Mouse (Mus musculus): ENCODE measurements around the gene Qrich1. TPM values are rescaled to one million over a fixed set of nuclear protein-coding genes. Genes with fewer than 3 reads are reported as not detected.

Qrich1 gene
- total and polyA plus RNA-seq, 3 experiments: 55.6 to 64.2 (median 57.8) TPM

DNA sequence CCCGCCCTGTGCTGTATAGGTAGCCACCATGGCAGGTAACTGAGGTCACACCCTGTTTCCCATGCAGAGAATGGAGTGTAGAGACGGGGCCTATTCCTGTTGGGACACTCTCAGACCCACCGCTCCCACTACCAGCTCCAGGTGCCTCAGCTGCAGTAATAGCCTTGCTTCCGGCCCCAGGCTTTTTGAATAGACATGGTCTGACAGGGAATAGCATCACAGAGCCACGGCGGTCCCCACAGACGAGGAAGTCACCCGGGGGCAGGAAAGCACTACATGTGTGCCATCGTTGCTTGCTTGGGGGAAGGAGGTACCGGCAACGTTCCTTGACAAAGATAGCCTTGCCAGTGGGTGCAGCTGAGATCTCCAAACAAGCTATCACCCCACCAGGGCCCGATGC is 58.3 kb downstream of the Qrich1 start:
- Histone ChIP-seq H3K27me3 (ENCODE audit: control insufficient read depth, insufficient read depth, low read length) (no peaks in the 10 kb centered on the region), H3K79me2 (replicated peaks; ENCODE audit: control insufficient read depth, insufficient read depth, low read length) (no peaks in the 10 kb centered on the region; the same call in 1 of the 2 replicates), H3K4me3 (no peak overlapping the region), H3K4me1 (ENCODE audit: control insufficient read depth, insufficient read depth, low read length) (peaks cover 7% of the 10 kb centered on the region), H3K9ac (ENCODE audit: low read depth, low read length) (no peak overlapping the region), H3K27ac (no peak overlapping the region), H3K36me3 (ENCODE audit: control insufficient read depth, insufficient read depth, low read length) (no peaks in the 10 kb centered on the region)
- 86% methylated on average over 12 of the region's 12 CpGs for WGBS
- DNase-seq: no peak
- intact Hi-C loops (cut with DNase I): loop anchor here (5.0 kb wide), 1 partner anchor 72 kb away; the partner anchor contains the start of gene Arih2
- TF ChIP-seq EP300 (IDR thresholded peaks at IDR 0.05; ENCODE audit: insufficient read depth, low read depth, low read length): no peak
- TF ChIP-seq CTCF (IDR thresholded peaks at IDR 0.05): no peak
- no peak for TF ChIP-seq POLR2A (IDR thresholded peaks at IDR 0.05; ENCODE audit: insufficient read depth, low read depth, low read length)

DNA sequence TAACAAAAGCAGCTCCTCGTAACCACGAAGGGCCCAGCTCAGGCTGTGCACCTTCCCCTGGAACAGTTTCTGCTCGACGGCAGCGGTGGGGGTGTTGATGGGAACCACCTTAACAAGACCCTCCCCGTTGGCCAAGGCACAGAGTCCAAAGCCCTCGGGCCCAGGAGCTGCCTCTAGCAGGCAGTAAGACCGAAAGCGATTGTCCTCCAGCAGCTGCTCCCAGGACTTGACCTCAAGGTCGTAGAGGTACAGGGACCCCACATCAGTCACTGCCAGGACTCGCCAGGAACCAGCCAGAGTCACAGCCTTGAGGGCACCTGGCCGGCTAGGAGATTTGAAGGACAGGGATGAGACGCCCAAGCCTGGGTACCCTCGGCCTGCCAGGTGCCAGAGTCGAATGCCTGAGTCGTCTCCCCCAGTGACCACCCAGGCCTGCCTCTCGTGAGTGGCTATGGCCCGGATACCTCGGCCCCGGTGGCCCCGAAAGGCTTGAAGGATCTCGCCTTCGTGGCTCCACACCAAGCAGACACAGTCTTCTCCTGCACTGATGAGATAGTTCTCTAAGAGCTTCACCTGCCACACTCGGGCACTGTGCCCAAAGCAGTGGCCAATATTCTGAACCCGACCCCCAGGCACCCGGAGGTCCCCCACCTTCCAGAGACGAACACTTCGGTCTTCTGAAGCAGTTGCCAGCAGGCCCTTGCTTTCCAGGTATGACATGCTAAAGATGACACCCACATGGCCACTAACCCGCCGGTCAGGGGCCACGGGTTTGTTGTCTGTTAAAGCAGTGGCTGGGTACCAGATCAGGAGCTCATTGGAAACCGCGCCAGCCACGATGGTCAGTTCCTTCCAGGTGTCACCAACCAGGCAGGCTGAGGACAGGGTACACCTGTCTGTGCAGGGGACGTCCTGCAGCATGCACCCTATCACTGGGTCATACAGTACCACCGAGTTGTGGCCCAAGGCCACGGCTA is 59.0 kb downstream of the Qrich1 start:
- no peaks in the 10 kb centered on the region for H3K36me3 ChIP-seq (ENCODE audit: control insufficient read depth, insufficient read depth, low read length)

DNA sequence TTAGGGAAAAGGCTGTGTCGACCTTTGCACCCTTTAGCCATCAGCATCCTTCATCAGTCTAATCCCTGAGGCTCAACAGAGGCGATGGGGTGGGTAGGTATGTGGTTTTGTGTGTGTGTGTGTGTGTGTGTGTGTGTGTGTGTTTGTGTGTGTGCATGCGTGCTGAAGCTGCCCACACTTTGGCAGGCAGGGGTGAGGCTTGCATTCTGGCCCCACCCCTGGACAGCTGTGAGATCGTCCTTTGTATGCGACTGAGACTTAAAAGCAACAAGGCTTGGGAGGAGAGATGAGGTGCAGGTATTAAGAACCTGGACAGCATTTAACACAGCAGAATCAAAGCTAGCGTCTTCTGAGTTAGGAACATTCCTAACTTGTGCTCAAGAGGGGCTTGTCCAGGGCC is 60.4 kb downstream of the Qrich1 start:
- Histone ChIP-seq H3K4me3 (no peak overlapping the region), H3K36me3 (ENCODE audit: control insufficient read depth, insufficient read depth, low read length) (no peaks in the 10 kb centered on the region), H3K79me2 (replicated peaks; ENCODE audit: control insufficient read depth, insufficient read depth, low read length) (no peaks in the 10 kb centered on the region; the same call in 1 of the 2 replicates), H3K27me3 (ENCODE audit: control insufficient read depth, insufficient read depth, low read length) (no peaks in the 10 kb centered on the region), H3K9ac (ENCODE audit: low read depth, low read length) (no peak overlapping the region), H3K27ac (no peak overlapping the region), H3K4me1 (ENCODE audit: control insufficient read depth, insufficient read depth, low read length) (peaks cover 7% of the 10 kb centered on the region)
- TF ChIP-seq POLR2A (IDR thresholded peaks at IDR 0.05; ENCODE audit: insufficient read depth, low read depth, low read length) (no peak), EP300 (IDR thresholded peaks at IDR 0.05; ENCODE audit: insufficient read depth, low read depth, low read length) (no peak), CTCF (IDR thresholded peaks at IDR 0.05) (no peak)
- DNase-seq: no peak
- intact Hi-C loops (cut with DNase I): loop anchor here (5.0 kb wide), 1 partner anchor 70 kb away; the partner anchor contains the start of gene Arih2
- WGBS: 57% methylated on average over 6 of the region's 6 CpGs

More for the DNA sequence above, 59.0 kb downstream of the Qrich1 start:
- H3K9ac ChIP-seq (ENCODE audit: low read depth, low read length): no peak overlapping the region
- peaks cover 7% of the 10 kb centered on the region for H3K4me1 ChIP-seq (ENCODE audit: control insufficient read depth, insufficient read depth, low read length)
- WGBS: 86% methylated on average over 37 of the region's 37 CpGs
- no peaks in the 10 kb centered on the region; the same call in 1 of the 2 replicates for H3K79me2 ChIP-seq (replicated peaks; ENCODE audit: control insufficient read depth, insufficient read depth, low read length)
- intact Hi-C loops (cut with DNase I): loop anchor here (5.0 kb wide), 1 partner anchor 72 kb away; the partner anchor contains the start of gene Arih2
- H3K27ac ChIP-seq: no peak overlapping the region
- H3K4me3 ChIP-seq: no peak overlapping the region
- no peaks in the 10 kb centered on the region for H3K27me3 ChIP-seq (ENCODE audit: control insufficient read depth, insufficient read depth, low read length)
- DNase-seq: no peak
- TF ChIP-seq POLR2A (IDR thresholded peaks at IDR 0.05; ENCODE audit: insufficient read depth, low read depth, low read length): no peak
- TF ChIP-seq CTCF (IDR thresholded peaks at IDR 0.05): no peak
- no peak for TF ChIP-seq EP300 (IDR thresholded peaks at IDR 0.05; ENCODE audit: insufficient read depth, low read depth, low read length)

DNA sequence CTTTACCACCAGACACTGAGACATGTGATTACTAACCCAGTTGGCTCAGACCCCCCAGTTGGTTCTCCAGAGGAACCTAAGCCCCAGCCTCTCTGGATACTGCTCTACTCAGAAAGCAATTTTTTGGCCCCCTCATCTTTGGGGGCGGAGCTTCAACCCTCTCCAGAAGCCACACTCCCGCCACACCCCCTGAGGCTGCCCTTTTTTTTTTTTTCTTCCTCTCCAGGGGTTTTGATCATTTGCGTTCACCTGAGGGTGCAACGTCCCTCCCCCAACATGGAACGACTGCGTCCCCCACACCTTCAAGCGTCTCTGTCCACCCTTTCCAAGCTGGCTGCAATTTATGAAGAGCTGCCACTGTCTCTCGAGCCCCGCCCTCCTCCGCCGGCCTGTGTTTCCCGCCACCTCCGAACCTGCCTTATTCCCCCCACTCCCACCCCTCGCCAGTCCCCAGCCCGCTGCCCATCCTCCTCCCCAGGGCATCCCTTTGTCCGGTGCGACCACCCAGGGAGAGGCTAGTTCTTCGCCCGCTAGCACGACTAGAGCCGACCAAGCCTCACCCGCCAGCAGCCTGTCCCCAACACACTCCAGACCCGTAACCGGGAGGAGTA is 61.4 kb downstream of the Qrich1 start:
- TF ChIP-seq EP300 (IDR thresholded peaks at IDR 0.05; ENCODE audit: insufficient read depth, low read depth, low read length): no peak
- no peak for TF ChIP-seq POLR2A (IDR thresholded peaks at IDR 0.05; ENCODE audit: insufficient read depth, low read depth, low read length)
- TF ChIP-seq CTCF (IDR thresholded peaks at IDR 0.05): no peak
- peaks cover 7% of the 10 kb centered on the region for H3K4me1 ChIP-seq (ENCODE audit: control insufficient read depth, insufficient read depth, low read length)
- peak overlapping the region; percentile 85 for H3K27ac ChIP-seq
- no peaks in the 10 kb centered on the region for H3K27me3 ChIP-seq (ENCODE audit: control insufficient read depth, insufficient read depth, low read length)
- intact Hi-C loops (cut with DNase I): loop anchor here (5.0 kb wide), 1 partner anchor 69 kb away; the partner anchor contains the start of gene Arih2
- H3K9ac ChIP-seq (ENCODE audit: low read depth, low read length): peak overlapping the region; percentile 90
- H3K4me3 ChIP-seq: peak overlapping the region; percentile 66
- peak; percentile 44 to 54 for DNase-seq
- no peaks in the 10 kb centered on the region for H3K36me3 ChIP-seq (ENCODE audit: control insufficient read depth, insufficient read depth, low read length)
- under 1% methylated on average over 24 of the region's 24 CpGs for WGBS
- no peaks in the 10 kb centered on the region; the same call in 1 of the 2 replicates for H3K79me2 ChIP-seq (replicated peaks; ENCODE audit: control insufficient read depth, insufficient read depth, low read length)

DNA sequence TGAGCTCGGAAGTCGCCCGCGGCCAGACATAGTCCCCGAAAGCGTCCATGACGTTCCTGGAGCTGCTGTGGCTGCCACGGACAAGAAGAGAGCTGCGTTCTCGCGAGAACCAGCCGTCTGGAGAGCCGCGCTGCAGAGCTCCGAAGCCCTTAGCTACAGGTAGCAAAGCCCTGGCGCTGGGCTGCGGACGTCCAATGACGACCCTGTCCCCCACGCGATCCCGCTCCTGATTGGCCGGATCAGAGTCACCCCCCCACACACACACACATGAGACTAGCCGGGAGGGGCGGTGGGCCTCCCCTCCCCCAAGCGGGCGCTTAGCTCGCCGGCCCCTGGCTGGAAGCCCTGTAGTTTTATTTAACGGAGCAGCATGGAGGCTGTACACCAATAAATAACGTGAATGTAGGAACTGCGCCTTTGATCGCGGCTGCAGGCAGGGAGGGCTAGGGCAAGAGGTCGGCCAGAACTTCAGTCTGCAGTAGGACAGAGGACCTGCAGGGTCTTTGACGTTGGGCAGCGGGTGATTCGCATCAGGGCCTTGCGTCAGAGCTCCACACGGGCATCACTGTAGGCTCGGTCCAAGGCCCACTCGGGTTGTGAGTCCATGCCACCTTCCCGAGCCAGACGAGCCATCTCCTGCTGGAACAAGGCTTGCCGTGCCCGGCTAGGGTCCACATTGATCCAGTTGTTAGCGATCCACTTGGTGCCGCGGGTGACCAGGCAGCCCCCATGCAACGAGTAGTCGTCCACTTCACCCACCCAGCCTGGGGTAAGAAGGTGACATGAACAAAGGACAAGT is 62.1 kb downstream of the Qrich1 start, which contains the start of gene Wdr6:
Gene Wdr6, minus strand, starts transcription at position 195 of the 799 bp plus-strand sequence.
- 7% methylated on average over 51 of the region's 51 CpGs for WGBS
- intact Hi-C loops (cut with DNase I): loop anchor here (5.0 kb wide), 1 partner anchor 69 kb away; the partner anchor contains the start of gene Arih2

More for the DNA sequence above, 62.1 kb downstream of the Qrich1 start, which contains the start of gene Wdr6:
- peak within 1 kb of the TSS; percentile 90 for H3K9ac ChIP-seq (ENCODE audit: low read depth, low read length)
- peak within 1 kb of the TSS; percentile 85 for H3K27ac ChIP-seq
- no peaks in the 10 kb centered on the region; the same call in 1 of the 2 replicates for H3K79me2 ChIP-seq (replicated peaks; ENCODE audit: control insufficient read depth, insufficient read depth, low read length)
- no peaks in the 10 kb centered on the region for H3K36me3 ChIP-seq (ENCODE audit: control insufficient read depth, insufficient read depth, low read length)
- H3K4me3 ChIP-seq: peak within 1 kb of the TSS; percentile 66
- TF ChIP-seq EP300 (IDR thresholded peaks at IDR 0.05; ENCODE audit: insufficient read depth, low read depth, low read length) (peak; percentile 53), POLR2A (IDR thresholded peaks at IDR 0.05; ENCODE audit: insufficient read depth, low read depth, low read length) (peak; percentile 90), CTCF (IDR thresholded peaks at IDR 0.05) (no peak)
- H3K27me3 ChIP-seq (ENCODE audit: control insufficient read depth, insufficient read depth, low read length): no peaks in the 10 kb centered on the region
- peaks cover 7% of the 10 kb centered on the region for H3K4me1 ChIP-seq (ENCODE audit: control insufficient read depth, insufficient read depth, low read length)
- peak; percentile 87 to 94 for DNase-seq
